Mouse (Mus musculus): ENCODE measurements at regions not wholly inside any gene's neighbourhood (a gene's known extent, or its start where the extent isn't known, plus 50 kb on each side); places are given as distances from the start of the nearest gene placed in this dataset.

GRCm38 (mm10) chr10:70367866-70368265 lies 72.4 kb upstream of the Fam13c start:
- no peak for TF ChIP-seq CTCF (conservative IDR thresholded peaks at IDR 0.05; ENCODE audit: insufficient read depth, insufficient read length, low read depth, low read length)
- TF ChIP-seq POLR2A (IDR thresholded peaks at IDR 0.05; ENCODE audit: low read depth, low read length), result no peak
